Mouse (Mus musculus) liver, adult 2 months (tissue): ENCODE data around the gene Palm2.

ENCODE experiments used
- CTCF ChIP-seq: fragments of 200-500 bp; IDR thresholded peaks from 2 replicates; pipeline ENCODE4 v1.5.1; 2011; ENCODE audit warnings: low read depth, low read length, control low read depth
- POLR2A ChIP-seq: fragments of 200-500 bp; IDR thresholded peaks from 2 replicates; pipeline ENCODE4 v1.6.1; 2011; ENCODE audit warnings: low read length, control low read depth; ENCODE audit not compliant: insufficient read depth; ENCODE audit errors: extremely low read depth

GRCm38 (mm10) chr4:57723659-57724058 lies 289.6 kb downstream of the Palm2 start:
- TF ChIP-seq CTCF (peak; percentile 46; the same call in 1 of the 2 replicates), POLR2A (no peak)
